Mouse (Mus musculus): ENCODE results near the gene Mrps14.

DNA sequence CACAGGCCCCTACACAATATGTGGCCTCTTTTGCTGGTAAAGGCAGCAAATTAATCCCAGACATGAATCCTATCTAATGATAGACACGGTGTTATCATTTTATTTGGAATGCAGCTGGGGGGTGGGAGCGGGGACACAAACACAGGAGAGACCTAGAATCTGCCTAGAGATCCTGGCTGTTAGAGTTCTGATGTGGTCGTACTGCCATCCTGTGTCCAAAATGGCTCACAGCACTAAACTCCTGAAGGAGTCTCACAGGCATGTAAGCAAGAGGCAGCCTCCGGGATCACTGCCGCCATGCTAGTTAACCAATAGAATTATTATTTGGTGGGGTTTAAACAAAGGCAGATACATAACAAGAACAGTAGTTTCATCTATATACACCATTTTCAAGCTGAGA lies 10.5 kb upstream of the Mrps14 start:
- peak; percentile 30; the same call in 1 of the 2 replicates for TF ChIP-seq CTCF (IDR thresholded peaks at IDR 0.05; ENCODE audit: extremely low read depth, insufficient read length, insufficient replicate concordance, low read depth, low read length)
- no peak for TF ChIP-seq POLR2A (IDR thresholded peaks at IDR 0.05; ENCODE audit: low read depth, low read length)
